Mouse (Mus musculus) embryonic fibroblast, embryonic 13.5 days (primary cell): ENCODE measurements around the gene Cdt1. TPM values are rescaled to one million over a fixed set of nuclear protein-coding genes. Genes with fewer than 3 reads are reported as not detected.

Source experiments
- H3K27ac ChIP-seq: 2 replicates; pipeline ENCODE4 v1.5.1; 2012; ENCODE audit warnings: low read length, control low read depth, inconsistent platforms; ENCODE audit not compliant: insufficient read depth
- H3K4me1 ChIP-seq: 2 replicates; pipeline ENCODE4 v1.6.1; 2011; ENCODE audit warnings: low read length; ENCODE audit not compliant: control insufficient read depth, insufficient read depth
- H3K4me3 ChIP-seq: 2 replicates; pipeline ENCODE4 v1.5.1; 2011; ENCODE audit warnings: mild to moderate bottlenecking, control low read depth, low read length; ENCODE audit not compliant: insufficient read depth
- CTCF ChIP-seq: IDR thresholded peaks from 2 replicates; pipeline ENCODE4 v1.5.1; 2011; ENCODE audit warnings: mild to moderate bottlenecking, control low read depth, low read length, moderate library complexity, borderline replicate concordance; ENCODE audit not compliant: insufficient read depth
- POLR2A ChIP-seq: IDR thresholded peaks from 2 replicates; pipeline ENCODE4 v1.6.1; 2011; ENCODE audit warnings: low read depth, mild to moderate bottlenecking, control low read depth, low read length, moderate library complexity
- polyA plus RNA-seq: library from polyadenylated mRNA; stranded (reverse); fragments of >200 nt; gene quantifications from 2 replicates; pipeline ENCODE4 v1.2.4, GENCODE M21; 2011; ENCODE audit warnings: low read depth; ENCODE audit not compliant: missing spikeins, insufficient read length

Gene Cdt1
- polyA plus RNA-seq, 1 experiment: 15.9 TPM

DNA sequence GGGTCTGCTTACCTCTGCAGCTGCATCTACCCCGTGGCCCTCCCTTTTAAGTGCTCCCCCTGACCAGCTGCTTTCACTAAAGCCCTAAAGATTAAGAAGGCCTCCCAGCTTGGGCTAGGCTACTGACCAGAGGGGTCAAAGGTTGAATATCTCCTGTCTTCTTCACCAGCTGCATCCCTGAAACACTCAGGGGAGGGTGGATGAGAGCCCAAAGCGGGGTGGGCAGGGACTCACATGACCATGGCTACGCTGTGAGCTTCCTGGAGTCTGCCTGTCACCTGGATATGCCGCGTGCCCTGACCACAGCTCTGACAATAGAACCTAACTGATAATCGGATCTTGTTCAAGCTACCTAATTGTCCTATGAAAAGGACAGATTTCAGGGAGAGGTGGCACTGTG lies 54.9 kb downstream of the Cdt1 start, which contains the start of gene Pabpn1l:
Gene Pabpn1l, minus strand, starts transcription at position 13 of the 400 bp plus-strand sequence.
- no peak within 1 kb of the TSS for H3K4me3 ChIP-seq
- no peak for TF ChIP-seq CTCF
- no peak for TF ChIP-seq POLR2A
- H3K4me1 ChIP-seq: no peaks in the 10 kb centered on the region
- H3K27ac ChIP-seq: no peak within 1 kb of the TSS

Other genes with a start within 250 kb of the Cdt1 start
- not detected in 2 replicates for gene Trhr2, start 207.3 kb upstream of the Cdt1 start, polyA plus RNA-seq
- 43.3 and 44.5 TPM in 2 replicates for gene Zc3h18, start 191.4 kb upstream of the Cdt1 start, polyA plus RNA-seq
- gene Il17c, start 146.0 kb upstream of the Cdt1 start, polyA plus RNA-seq: not detected in 2 replicates
- 133 and 158 TPM in 2 replicates for gene Cyba, start 135.1 kb upstream of the Cdt1 start, polyA plus RNA-seq
- 18.1 and 22.0 TPM in 2 replicates for gene Mvd, start 124.6 kb upstream of the Cdt1 start, polyA plus RNA-seq
- gene Snai3, start 107.3 kb upstream of the Cdt1 start, polyA plus RNA-seq: not detected in 2 replicates
- 38.9 and 39.0 TPM in 2 replicates for gene Rnf166, start 92.0 kb upstream of the Cdt1 start, polyA plus RNA-seq
- 36.0 and 37.2 TPM in 2 replicates for gene Ctu2, start 91.9 kb upstream of the Cdt1 start, polyA plus RNA-seq
- gene Piezo1, start 16.7 kb upstream of the Cdt1 start, polyA plus RNA-seq: 146 and 158 TPM in 2 replicates
- gene Aprt, start 8.9 kb downstream of the Cdt1 start, polyA plus RNA-seq: 140 and 214 TPM in 2 replicates
- gene Galns, start 43.4 kb downstream of the Cdt1 start, polyA plus RNA-seq: 12.1 and 15.4 TPM in 2 replicates
- 44.2 and 45.8 TPM in 2 replicates for gene Trappc2l, start 43.6 kb downstream of the Cdt1 start, polyA plus RNA-seq
- not detected in 2 replicates for gene Pabpn1l, start 54.7 kb downstream of the Cdt1 start, polyA plus RNA-seq
- 0.07 TPM in 1 of 2 replicates, not detected in the other for gene Cbfa2t3, start 131.1 kb downstream of the Cdt1 start, polyA plus RNA-seq
- 5.4 and 6.0 TPM in 2 replicates for gene Acsf3, start 207.5 kb downstream of the Cdt1 start, polyA plus RNA-seq